In the genomic region with DNA sequence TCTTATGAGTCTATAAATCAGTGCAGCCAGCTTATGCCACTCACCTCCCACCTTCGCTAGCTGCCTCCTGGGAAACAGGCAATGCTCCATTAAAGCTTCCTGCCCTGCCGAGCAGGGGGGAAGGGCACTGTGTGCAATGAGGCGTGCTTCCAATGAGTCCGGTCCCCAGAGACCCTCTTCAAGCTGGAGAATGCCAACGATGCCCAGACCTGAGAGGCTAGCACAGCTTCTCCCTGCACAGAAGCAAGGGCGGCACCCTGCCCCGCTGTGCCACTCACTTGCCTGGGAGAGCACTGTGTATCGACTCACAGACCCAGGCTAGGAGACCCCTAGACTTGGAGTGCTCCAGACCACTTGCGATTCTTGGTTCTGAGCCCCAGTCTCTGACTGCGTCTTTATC, we compare ENCODE assay signal across 16 mouse cellular contexts.
DNase-seq lines count a peak whose midpoint lies in the region; ATAC-seq and TF ChIP-seq lines count a peak whose summit lies in the region.
"Had no signal": no experiment of that assay in that cellular context is flagged by ENCODE, and none has a peak within 500 bp of the region (broad histone marks: within the 10 kb centered on the region; RNA-seq: fewer than 3 reads in every experiment).

No protein-coding gene starts in this region.

- WGBS in kidney, postnatal 0 days = 29% methylated on average over 10 of the region's 10 CpGs

- no peak for TF ChIP-seq CTCF in kidney, postnatal 0 days (IDR thresholded peaks at IDR 0.05; ENCODE audit: low read depth)

- no peak overlapping the region for H3K9ac ChIP-seq in kidney, postnatal 0 days (ENCODE audit: low read depth, low read length)
- H3K9ac ChIP-seq: lung, embryonic 15.5 days had no signal

- peak; percentile 66 for ATAC-seq in kidney, postnatal 0 days (replicated peaks; ENCODE audit: low FRiP score, low read depth)
- ATAC-seq: activated CD4-positive, CD25-positive, alpha-beta regulatory T cell, adult 4 months; intestine, postnatal 0 days had no signal

- H3K4me1 ChIP-seq in kidney, postnatal 0 days (replicated peaks; ENCODE audit: insufficient read depth, low read length) = no peaks in the 10 kb centered on the region
- H3K4me1 ChIP-seq: lung, embryonic 15.5 days; megakaryocyte, embryonic 14.5 days had no signal

- no peak overlapping the region for H3K27ac ChIP-seq in kidney, postnatal 0 days
- H3K27ac ChIP-seq: lung, embryonic 15.5 days had no signal

- H3K27me3 ChIP-seq in kidney, postnatal 0 days (ENCODE audit: insufficient read depth, low read length) = no peaks in the 10 kb centered on the region
- H3K27me3 ChIP-seq: lung, embryonic 15.5 days; megakaryocyte, embryonic 14.5 days had no signal

- H3K36me3 ChIP-seq in kidney, postnatal 0 days (ENCODE audit: insufficient read depth, low read length) = no peaks in the 10 kb centered on the region
- H3K36me3 ChIP-seq: lung, embryonic 15.5 days had no signal

- no peak overlapping the region for H3K4me3 ChIP-seq in kidney, postnatal 0 days (replicated peaks; ENCODE audit: low read depth, low read length)
- H3K4me3 ChIP-seq: erythroblast, embryonic 14.5 days; lung, embryonic 15.5 days; megakaryocyte, embryonic 14.5 days had no signal

- no peaks in the 10 kb centered on the region for H3K9me3 ChIP-seq in kidney, postnatal 0 days (replicated peaks; ENCODE audit: low read length)
- H3K9me3 ChIP-seq: lung, embryonic 15.5 days had no signal

- H3K4me2 ChIP-seq in kidney, postnatal 0 days (ENCODE audit: low read length) = peak overlapping the region; percentile 23
- H3K4me2 ChIP-seq: heart, embryonic 11.5 days; lung, embryonic 15.5 days had no signal

- DNase-seq in embryo, embryonic 10 days (ENCODE audit: low spot score) = peak; percentile 25
- no peak for DNase-seq in embryo, embryonic 9.5 days (ENCODE audit: extremely low spot score)
- no peak for DNase-seq in kidney, postnatal 0 days (ENCODE audit: low spot score)
- no peak for DNase-seq in kidney, adult 9 months
- DNase-seq in testis, postnatal 10 days (ENCODE audit: low spot score) = peak; percentile 30
- DNase-seq in testis, postnatal 14 days (ENCODE audit: low spot score) = no peak
- DNase-seq in retina, embryonic 14.5 days (ENCODE audit: low spot score) = peak; percentile 60
- no peak for DNase-seq in right cerebral cortex, postnatal 4 days
- DNase-seq: cerebellum, postnatal 36 days; thymus, postnatal 4 days had no signal

Comparison
In these comparisons a context has a peak if more than half of its experiments do, and no peak if none do; other contexts are left out.
1. DNase-seq: peak in embryo, embryonic 10 days (single experiment), testis, postnatal 10 days (single experiment) and retina, embryonic 14.5 days (single experiment); none in embryo, embryonic 9.5 days (single experiment), kidney, postnatal 0 days (single experiment), kidney, adult 9 months (single experiment), testis, postnatal 14 days (single experiment) and right cerebral cortex, postnatal 4 days (single experiment).